Mouse (Mus musculus) kidney, adult 2 months (tissue): ENCODE results near the gene Cmtm6.

ENCODE experiments used
- CTCF ChIP-seq: fragments of 200-500 bp; conservative IDR thresholded peaks from 2 replicates; pipeline ENCODE4 v1.5.1; 2011; ENCODE audit warnings: low read depth, mild to moderate bottlenecking, control low read depth, low read length, moderate library complexity, mixed read lengths; ENCODE audit not compliant: insufficient read depth, insufficient read length
- POLR2A ChIP-seq: fragments of 200-500 bp; IDR thresholded peaks from one replicate; pipeline ENCODE4 v1.6.1; 2011; ENCODE audit warnings: low read depth, low read length, control low read depth

DNA sequence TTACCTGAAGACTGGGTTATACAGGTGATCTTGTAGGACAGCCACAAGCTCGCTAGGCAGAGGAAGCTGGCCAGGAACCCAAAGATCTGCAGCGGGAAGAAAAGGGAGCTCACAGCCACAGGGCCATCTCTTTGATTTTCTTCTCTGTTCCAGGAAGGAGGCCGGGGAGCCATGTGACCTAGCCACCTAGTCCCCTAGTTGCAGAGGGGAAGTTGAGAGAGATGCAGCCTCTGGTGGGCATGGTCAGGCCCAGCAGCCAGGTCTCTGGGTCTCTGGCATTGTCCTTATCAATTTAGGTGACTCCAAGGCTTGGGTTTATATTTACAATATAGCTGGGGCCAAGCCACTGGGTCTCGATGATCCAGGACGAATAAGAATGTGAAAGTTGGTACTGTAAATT lies 27.9 kb downstream of the Cmtm6 start:
- TF ChIP-seq CTCF (no peak), POLR2A (no peak)
